Mouse (Mus musculus): ENCODE results near the gene Selplg. TPM values are rescaled to one million over a fixed set of nuclear protein-coding genes. Genes with fewer than 3 reads are reported as not detected.
A peak's percentile ranks its signal among the peaks of the same experiment; 100 is the strongest.

Gene Selplg
- polyA plus RNA-seq, 1 experiment from 2014 or later: 2.0 TPM

- no peak overlapping the region for H3K27ac ChIP-seq (ENCODE audit: low read length)
- ATAC-seq: no peak
- no peak overlapping the region for H3K4me3 ChIP-seq (ENCODE audit: low read depth, low read length)
- H3K4me1 ChIP-seq (ENCODE audit: control insufficient read depth, insufficient read depth, low read length): peaks cover 6% of the 10 kb centered on the region
- 90% methylated on average over 15 of the region's 15 CpGs for WGBS
- no peaks in the 10 kb centered on the region for H3K9me3 ChIP-seq (replicated peaks; ENCODE audit: control insufficient read depth, low read length, poor library complexity, severe bottlenecking)
- no peak overlapping the region for H3K9ac ChIP-seq (ENCODE audit: low read depth, low read length)
- peaks cover 19% of the 10 kb centered on the region for H3K36me3 ChIP-seq (ENCODE audit: control insufficient read depth, insufficient read depth, low read length)
- no peaks in the 10 kb centered on the region for H3K27me3 ChIP-seq (ENCODE audit: control insufficient read depth, insufficient read depth, low read depth, low read length)
- no peak overlapping the region for H3K4me2 ChIP-seq (ENCODE audit: low read length)
Measured at GRCm38 (mm10) chr5:113776128-113776895, 56.1 kb downstream of the Selplg start.

- Histone ChIP-seq H3K4me1 (ENCODE audit: control insufficient read depth, insufficient read depth, low read length) (peaks cover 7% of the 10 kb centered on the region), H3K9ac (ENCODE audit: low read depth, low read length) (no peak overlapping the region), H3K4me3 (ENCODE audit: low read depth, low read length) (no peak overlapping the region), H3K9me3 (replicated peaks; ENCODE audit: control insufficient read depth, low read length, poor library complexity, severe bottlenecking) (no peaks in the 10 kb centered on the region), H3K27ac (ENCODE audit: low read length) (no peak overlapping the region), H3K36me3 (ENCODE audit: control insufficient read depth, insufficient read depth, low read length) (peaks cover 19% of the 10 kb centered on the region), H3K4me2 (ENCODE audit: low read length) (no peak overlapping the region), H3K27me3 (ENCODE audit: control insufficient read depth, insufficient read depth, low read depth, low read length) (no peaks in the 10 kb centered on the region)
- WGBS: 94% methylated on average over 10 of the region's 10 CpGs
- ATAC-seq: no peak
Measured at GRCm38 (mm10) chr5:113775585-113775984, 56.9 kb downstream of the Selplg start.

- H3K36me3 ChIP-seq (ENCODE audit: control insufficient read depth, insufficient read depth, low read length): peaks cover 19% of the 10 kb centered on the region
- under 1% methylated on average over 7 of the region's 7 CpGs for WGBS
- H3K9ac ChIP-seq (ENCODE audit: low read depth, low read length): no peak overlapping the region
- no peak for ATAC-seq
- no peaks in the 10 kb centered on the region for H3K9me3 ChIP-seq (replicated peaks; ENCODE audit: control insufficient read depth, low read length, poor library complexity, severe bottlenecking)
- H3K27ac ChIP-seq (ENCODE audit: low read length): no peak overlapping the region
- H3K4me1 ChIP-seq (ENCODE audit: control insufficient read depth, insufficient read depth, low read length): peaks cover 23% of the 10 kb centered on the region
- H3K27me3 ChIP-seq (ENCODE audit: control insufficient read depth, insufficient read depth, low read depth, low read length): no peaks in the 10 kb centered on the region
- peak overlapping the region; percentile 68 for H3K4me2 ChIP-seq (ENCODE audit: low read length)
- H3K4me3 ChIP-seq (ENCODE audit: low read depth, low read length): peak overlapping the region; percentile 99
Measured at GRCm38 (mm10) chr5:113773664-113774063, 58.8 kb downstream of the Selplg start.

GRCm38 (mm10) chr5:113772905-113773519, 59.4 kb downstream of the Selplg start:
- peaks cover 23% of the 10 kb centered on the region for H3K4me1 ChIP-seq (ENCODE audit: control insufficient read depth, insufficient read depth, low read length)
- peaks cover 19% of the 10 kb centered on the region for H3K36me3 ChIP-seq (ENCODE audit: control insufficient read depth, insufficient read depth, low read length)
- peak overlapping the region; percentile 98 for H3K27ac ChIP-seq (ENCODE audit: low read length)
- H3K9ac ChIP-seq (ENCODE audit: low read depth, low read length): peak overlapping the region; percentile 95
- peak overlapping the region; percentile 68 for H3K4me2 ChIP-seq (ENCODE audit: low read length)
- peak overlapping the region; percentile 99 for H3K4me3 ChIP-seq (ENCODE audit: low read depth, low read length)
- H3K27me3 ChIP-seq (ENCODE audit: control insufficient read depth, insufficient read depth, low read depth, low read length): no peaks in the 10 kb centered on the region
- 1% methylated on average over 33 of the region's 38 CpGs for WGBS
- ATAC-seq: peak; percentile 36
- no peaks in the 10 kb centered on the region for H3K9me3 ChIP-seq (replicated peaks; ENCODE audit: control insufficient read depth, low read length, poor library complexity, severe bottlenecking)

- Histone ChIP-seq H3K36me3 (ENCODE audit: control insufficient read depth, insufficient read depth, low read length) (peaks cover 19% of the 10 kb centered on the region), H3K27ac (ENCODE audit: low read length) (peak within 1 kb of the TSS; percentile 98), H3K27me3 (ENCODE audit: control insufficient read depth, insufficient read depth, low read depth, low read length) (no peaks in the 10 kb centered on the region), H3K9me3 (replicated peaks; ENCODE audit: control insufficient read depth, low read length, poor library complexity, severe bottlenecking) (no peaks in the 10 kb centered on the region), H3K4me2 (ENCODE audit: low read length) (peak within 1 kb of the TSS; percentile 68), H3K9ac (ENCODE audit: low read depth, low read length) (peak within 1 kb of the TSS; percentile 95), H3K4me3 (ENCODE audit: low read depth, low read length) (peak within 1 kb of the TSS; percentile 99), H3K4me1 (ENCODE audit: control insufficient read depth, insufficient read depth, low read length) (peaks cover 23% of the 10 kb centered on the region)
- WGBS: under 1% methylated on average over 49 of the region's 49 CpGs
- ATAC-seq: peak; percentile 80
Measured at GRCm38 (mm10) chr5:113772450-113772895, 60.0 kb downstream of the Selplg start, which contains the start of the genes Sart3 and Iscu. Gene Sart3, minus strand, starts transcription at chr5:113772510. Gene Iscu, plus strand, starts transcription at chr5:113772748.

- H3K27ac ChIP-seq (ENCODE audit: low read length): peak overlapping the region; percentile 98
- peak overlapping the region; percentile 68 for H3K4me2 ChIP-seq (ENCODE audit: low read length)
- H3K9me3 ChIP-seq (replicated peaks; ENCODE audit: control insufficient read depth, low read length, poor library complexity, severe bottlenecking): no peaks in the 10 kb centered on the region
- H3K9ac ChIP-seq (ENCODE audit: low read depth, low read length): peak overlapping the region; percentile 95
- peaks cover 23% of the 10 kb centered on the region for H3K4me1 ChIP-seq (ENCODE audit: control insufficient read depth, insufficient read depth, low read length)
- peaks cover 13% of the 10 kb centered on the region for H3K36me3 ChIP-seq (ENCODE audit: control insufficient read depth, insufficient read depth, low read length)
- H3K4me3 ChIP-seq (ENCODE audit: low read depth, low read length): peak overlapping the region; percentile 99
- ATAC-seq: peak; percentile 89
- under 1% methylated on average over 86 of the region's 97 CpGs for WGBS
- no peaks in the 10 kb centered on the region for H3K27me3 ChIP-seq (ENCODE audit: control insufficient read depth, insufficient read depth, low read depth, low read length)
Measured at GRCm38 (mm10) chr5:113771213-113772162, 61.0 kb downstream of the Selplg start.

- ATAC-seq: no peak
- H3K27me3 ChIP-seq (ENCODE audit: control insufficient read depth, insufficient read depth, low read depth, low read length): no peaks in the 10 kb centered on the region
- H3K9me3 ChIP-seq (replicated peaks; ENCODE audit: control insufficient read depth, low read length, poor library complexity, severe bottlenecking): no peaks in the 10 kb centered on the region
- WGBS: 95% methylated on average over 8 of the region's 8 CpGs
- no peak overlapping the region for H3K4me2 ChIP-seq (ENCODE audit: low read length)
- 0 out of 2 replicates have a peak, but pooled peaks cover 1% of the 10 kb centered on the region for H3K36me3 ChIP-seq (ENCODE audit: control insufficient read depth, insufficient read depth, low read length)
- H3K4me1 ChIP-seq (ENCODE audit: control insufficient read depth, insufficient read depth, low read length): peaks cover 22% of the 10 kb centered on the region
- H3K27ac ChIP-seq (ENCODE audit: low read length): no peak overlapping the region
- H3K9ac ChIP-seq (ENCODE audit: low read depth, low read length): no peak overlapping the region
- no peak overlapping the region for H3K4me3 ChIP-seq (ENCODE audit: low read depth, low read length)
Measured at GRCm38 (mm10) chr5:113768806-113769205, 63.6 kb downstream of the Selplg start.

Measured in midbrain, embryonic 16.5 days (tissue).